Mouse (Mus musculus): ENCODE data around the gene Pramel4.
"Not testable (repeated sequence)": the region's sequence is repeated elsewhere in the genome, so short reads cannot be mapped to it uniquely, and the experiment has no call there.

The Pramel4 gene

GRCm38 (mm10) chr4:144058826-144059225, at the start of gene Pramel4:
Pramel4 (plus strand) TSS chr4:144059126.
- DNase-seq (ENCODE audit: extremely low read depth, insufficient read length, low spot score), result not testable (repeated sequence)

- DNase-seq (ENCODE audit: extremely low read depth, insufficient read length, low spot score), result not testable (repeated sequence)
Measured at GRCm38 (mm10) chr4:144106174-144106573, 47.2 kb downstream of the Pramel4 start, which contains the start of gene Gm13102. Gm13102 (plus strand) TSS chr4:144106474.

Measured in 3134 (cell line).